ENCODE assay signal across 11 mouse cellular contexts in genomic region chr13:29737675-29738461, GRCm38 (mm10).
DNase-seq lines count a peak whose midpoint lies in the region; ATAC-seq lines count a peak whose summit lies in the region.
"Had no signal": no experiment of that assay in that cellular context is flagged by ENCODE, and none has a peak within 500 bp of the region (broad histone marks: within the 10 kb centered on the region; RNA-seq: fewer than 3 reads in every experiment).

No protein-coding gene starts in this region.

- H3K4me1 ChIP-seq in intestine, embryonic 16.5 days (ENCODE audit: control insufficient read depth, insufficient read depth, low read length) = no peaks in the 10 kb centered on the region
- no peaks in the 10 kb centered on the region for H3K4me1 ChIP-seq in stomach, embryonic 15.5 days
- H3K4me1 ChIP-seq: neural tube, embryonic 13.5 days had no signal

- H3K27me3 ChIP-seq in intestine, embryonic 16.5 days (replicated peaks; ENCODE audit: control insufficient read depth, insufficient read depth, low read length) = no peaks in the 10 kb centered on the region
- H3K27me3 ChIP-seq in stomach, embryonic 15.5 days (replicated peaks) = no peaks in the 10 kb centered on the region
- H3K27me3 ChIP-seq: neural tube, embryonic 13.5 days had no signal

- no peak for DNase-seq in frontal cortex, postnatal 25 days (ENCODE audit: low spot score in 2 of 2)
- peak; percentile 29 to 45 for DNase-seq in right cerebral cortex, adult 2 months (ENCODE audit: low spot score in 2 of 2)
- DNase-seq in right cerebral cortex, postnatal 14 days = no peak
- no peak for DNase-seq in embryo, embryonic 10 days (ENCODE audit: low spot score)
- no peak for DNase-seq in kidney, adult 11 months
- DNase-seq: kidney, postnatal 14 days; thymus, adult 18-20 months had no signal

- ATAC-seq in frontal cortex, adult (ENCODE audit: low TSS enrichment) = peak; percentile 87
- peak; percentile 90 for ATAC-seq in intestine, embryonic 16.5 days
- ATAC-seq in stomach, embryonic 15.5 days (ENCODE audit: insufficient read depth, low FRiP score, low read depth) = peak; percentile 60; the same call in 1 of the 2 replicates

- H3K27ac ChIP-seq in intestine, embryonic 16.5 days (ENCODE audit: low read length) = no peak overlapping the region
- H3K27ac ChIP-seq in stomach, embryonic 15.5 days = peak overlapping the region; percentile 26; the same call in 1 of the 2 replicates
- H3K27ac ChIP-seq: neural tube, embryonic 13.5 days had no signal

- H3K9me3 ChIP-seq in intestine, embryonic 16.5 days (ENCODE audit: control insufficient read depth, low read length) = no peaks in the 10 kb centered on the region
- no peaks in the 10 kb centered on the region for H3K9me3 ChIP-seq in stomach, embryonic 15.5 days
- H3K9me3 ChIP-seq: neural tube, embryonic 13.5 days had no signal

- no peak overlapping the region for H3K4me3 ChIP-seq in intestine, embryonic 16.5 days (ENCODE audit: low read length)
- H3K4me3 ChIP-seq in stomach, embryonic 15.5 days (replicated peaks) = no peak overlapping the region
- H3K4me3 ChIP-seq: neural tube, embryonic 13.5 days had no signal

- H3K4me2 ChIP-seq in intestine, embryonic 16.5 days (ENCODE audit: low read depth, low read length) = no peak overlapping the region
- no peak overlapping the region for H3K4me2 ChIP-seq in stomach, embryonic 15.5 days
- H3K4me2 ChIP-seq: neural tube, embryonic 13.5 days had no signal

- 59% methylated on average over 5 of the region's 5 CpGs for WGBS in intestine, embryonic 16.5 days
- WGBS in stomach, embryonic 15.5 days = 51% methylated on average over 5 of the region's 5 CpGs

- no peak overlapping the region for H3K9ac ChIP-seq in intestine, embryonic 16.5 days (ENCODE audit: low read depth, low read length)
- H3K9ac ChIP-seq in stomach, embryonic 15.5 days = no peak overlapping the region
- H3K9ac ChIP-seq: neural tube, embryonic 13.5 days had no signal

- H3K36me3 ChIP-seq in intestine, embryonic 16.5 days (ENCODE audit: control insufficient read depth, insufficient read depth, low read length) = no peaks in the 10 kb centered on the region
- no peaks in the 10 kb centered on the region for H3K36me3 ChIP-seq in stomach, embryonic 15.5 days
- H3K36me3 ChIP-seq: neural tube, embryonic 13.5 days had no signal

Comparison
In these comparisons a context has a peak if more than half of its experiments do, and no peak if none do; other contexts are left out.
1. DNase-seq: peak in right cerebral cortex, adult 2 months (2 of 2); none in frontal cortex, postnatal 25 days (0 of 2), right cerebral cortex, postnatal 14 days (single experiment), embryo, embryonic 10 days (single experiment) and kidney, adult 11 months (single experiment).
2. Peak in every context shown above with its lines, with median percentiles within 50 percentile points of each other: ATAC-seq.